Mouse (Mus musculus) hindbrain, postnatal 0 days (tissue): ENCODE measurements at regions not wholly inside any gene's neighbourhood (a gene's known extent, or its start where the extent isn't known, plus 50 kb on each side); places are given as distances from the start of the nearest gene placed in this dataset.
A peak's percentile ranks its signal among the peaks of the same experiment; 100 is the strongest.

Experiments used
- ATAC-seq: fragments of 200-750 bp; cut with Nextera tagmentation; 2 replicates; pipeline ENCODE4 v1.8.0; 2017; ENCODE audit warnings: mild to moderate bottlenecking, moderate TSS enrichment, moderate library complexity
- DNase-seq: peaks from one replicate; pipeline ENCODE4 v3.0.0-alpha.2; 2015; ENCODE audit warnings: low spot score
- H3K27ac ChIP-seq: fragments of 300-500 bp; sonication (generic); 2 replicates; pipeline ENCODE4 v1.5.1; 2014; ENCODE audit warnings: mild to moderate bottlenecking
- H3K27me3 ChIP-seq: fragments of 300-500 bp; sonication (generic); 2 replicates; pipeline ENCODE4 v1.6.1; 2014; ENCODE audit warnings: low read length, mixed read lengths; ENCODE audit not compliant: insufficient read depth
- H3K36me3 ChIP-seq: fragments of 300-500 bp; sonication (generic); 2 replicates; pipeline ENCODE4 v1.6.1; 2014; ENCODE audit warnings: low read length, mixed read lengths; ENCODE audit not compliant: insufficient read depth
- H3K4me1 ChIP-seq: fragments of 300-500 bp; sonication (generic); 2 replicates; pipeline ENCODE4 v1.6.1; 2014; ENCODE audit warnings: antibody characterized with exemption, low read length, mixed read lengths; ENCODE audit not compliant: insufficient read depth
- H3K4me2 ChIP-seq: fragments of 300-500 bp; sonication (generic); 2 replicates; pipeline ENCODE4 v1.6.1; 2014; ENCODE audit warnings: low read depth, mild to moderate bottlenecking, low read length, moderate library complexity, mixed read lengths
- H3K4me3 ChIP-seq: fragments of 300-500 bp; sonication (generic); 2 replicates; pipeline ENCODE4 v1.5.1; 2014; ENCODE audit warnings: low read length
- H3K9ac ChIP-seq: fragments of 300-500 bp; sonication (generic); replicated peaks from 2 replicates; pipeline ENCODE4 v1.6.1; 2014; ENCODE audit warnings: mild to moderate bottlenecking, low read length, moderate library complexity, mixed read lengths
- H3K9me3 ChIP-seq: fragments of 300-500 bp; sonication (generic); 2 replicates; pipeline ENCODE4 v1.6.1; 2016; ENCODE audit warnings: low read length, mixed read lengths
- CTCF ChIP-seq: IDR thresholded peaks from 2 replicates; pipeline ENCODE4 v1.5.1; 2016; ENCODE audit warnings: antibody characterized with exemption, control low read depth, low read depth
- WGBS: fragments of 180-500 bp; shearing (Covaris S2); extraction: QIAGEN DNeasy Blood & Tissue Kit; methylation state at CpG from one replicate; pipeline ENCODE4 v1.1.7; 2014; 5-methylcytosine and 5-hydroxymethylcytosine counted together

DNA sequence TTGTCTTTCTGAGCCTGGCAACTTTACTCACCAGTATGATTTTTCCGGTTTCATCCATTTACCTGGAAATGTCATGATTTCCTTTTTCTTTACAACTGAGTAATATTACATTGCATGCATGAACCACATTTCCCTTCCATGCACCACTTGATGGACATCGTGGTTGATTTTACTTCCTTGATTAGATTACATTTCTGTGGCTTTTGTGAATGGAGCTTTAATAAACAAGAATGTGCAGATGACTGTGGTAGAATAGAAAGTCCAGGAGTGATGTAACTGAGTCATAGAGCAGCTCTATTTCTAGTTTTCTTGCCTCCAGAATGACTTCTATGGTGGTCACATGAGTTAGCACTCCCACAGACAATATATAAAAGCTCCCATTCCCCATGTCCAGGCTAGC is 75.2 kb downstream of the Chst2 start:
- Histone ChIP-seq H3K36me3 (no peaks in the 10 kb centered on the region), H3K9ac (no peak overlapping the region), H3K9me3 (no peaks in the 10 kb centered on the region), H3K27me3 (no peaks in the 10 kb centered on the region), H3K27ac (no peak overlapping the region), H3K4me1 (no peaks in the 10 kb centered on the region), H3K4me2 (no peak overlapping the region), H3K4me3 (no peak overlapping the region)
- no peak for ATAC-seq
- no peak for TF ChIP-seq CTCF
- WGBS, result 88% methylated on average over 2 of the region's 2 CpGs
- no peak for DNase-seq

DNA sequence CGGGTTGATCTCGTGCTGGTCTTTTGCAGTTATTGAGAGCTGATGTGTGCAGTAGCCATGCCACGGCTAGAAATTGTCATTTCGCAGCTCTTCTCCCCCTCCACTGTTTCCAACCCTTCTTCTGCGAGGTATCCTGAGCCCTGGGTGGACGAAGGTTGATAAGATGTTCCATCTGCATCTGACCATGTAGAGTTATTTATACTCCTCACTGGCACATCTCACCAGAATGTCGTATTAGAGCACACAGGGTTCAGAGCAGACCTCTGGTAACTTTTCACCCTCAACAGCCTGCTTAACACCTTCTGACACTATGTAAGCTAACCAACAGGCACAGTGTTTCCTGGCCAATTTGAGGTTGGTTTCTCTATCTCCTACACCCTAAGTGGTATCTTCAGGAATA is 76.4 kb downstream of the Chst2 start:
- WGBS, result 90% methylated on average over 7 of the region's 7 CpGs
- no peak for TF ChIP-seq CTCF
- no peaks in the 10 kb centered on the region for H3K27me3 ChIP-seq
- no peaks in the 10 kb centered on the region for H3K36me3 ChIP-seq
- no peak overlapping the region for H3K4me2 ChIP-seq
- H3K27ac ChIP-seq, result no peak overlapping the region
- H3K9me3 ChIP-seq, result no peaks in the 10 kb centered on the region
- H3K4me1 ChIP-seq, result no peaks in the 10 kb centered on the region
- H3K9ac ChIP-seq, result no peak overlapping the region
- DNase-seq, result no peak
- H3K4me3 ChIP-seq, result no peak overlapping the region
- no peak for ATAC-seq

DNA sequence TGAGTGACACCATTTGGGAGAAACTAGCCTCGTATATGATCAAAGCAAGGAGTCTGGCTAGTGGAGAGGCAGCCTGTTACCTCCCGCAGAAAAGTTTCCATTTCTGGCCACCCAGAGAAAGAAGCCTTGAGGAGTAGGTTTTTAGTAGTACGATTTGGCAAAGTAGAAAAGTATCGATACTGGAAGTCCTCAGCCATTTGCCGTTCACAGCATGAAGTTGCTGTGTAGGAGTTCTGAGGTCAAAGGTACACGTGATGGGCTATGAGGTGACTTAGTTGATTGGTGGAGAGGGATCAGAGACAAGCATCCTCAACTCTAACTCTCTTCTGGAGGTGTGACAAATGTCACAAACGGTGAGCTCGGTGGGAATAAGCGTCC is 77.5 kb downstream of the Chst2 start:
- Histone ChIP-seq H3K4me1 (no peaks in the 10 kb centered on the region), H3K4me2 (no peak overlapping the region), H3K4me3 (no peak overlapping the region), H3K36me3 (no peaks in the 10 kb centered on the region), H3K9me3 (no peaks in the 10 kb centered on the region), H3K27ac (no peak overlapping the region), H3K9ac (no peak overlapping the region), H3K27me3 (no peaks in the 10 kb centered on the region)
- no peak for TF ChIP-seq CTCF
- WGBS, result 87% methylated on average over 9 of the region's 9 CpGs
- ATAC-seq (no peak), DNase-seq (no peak)

DNA sequence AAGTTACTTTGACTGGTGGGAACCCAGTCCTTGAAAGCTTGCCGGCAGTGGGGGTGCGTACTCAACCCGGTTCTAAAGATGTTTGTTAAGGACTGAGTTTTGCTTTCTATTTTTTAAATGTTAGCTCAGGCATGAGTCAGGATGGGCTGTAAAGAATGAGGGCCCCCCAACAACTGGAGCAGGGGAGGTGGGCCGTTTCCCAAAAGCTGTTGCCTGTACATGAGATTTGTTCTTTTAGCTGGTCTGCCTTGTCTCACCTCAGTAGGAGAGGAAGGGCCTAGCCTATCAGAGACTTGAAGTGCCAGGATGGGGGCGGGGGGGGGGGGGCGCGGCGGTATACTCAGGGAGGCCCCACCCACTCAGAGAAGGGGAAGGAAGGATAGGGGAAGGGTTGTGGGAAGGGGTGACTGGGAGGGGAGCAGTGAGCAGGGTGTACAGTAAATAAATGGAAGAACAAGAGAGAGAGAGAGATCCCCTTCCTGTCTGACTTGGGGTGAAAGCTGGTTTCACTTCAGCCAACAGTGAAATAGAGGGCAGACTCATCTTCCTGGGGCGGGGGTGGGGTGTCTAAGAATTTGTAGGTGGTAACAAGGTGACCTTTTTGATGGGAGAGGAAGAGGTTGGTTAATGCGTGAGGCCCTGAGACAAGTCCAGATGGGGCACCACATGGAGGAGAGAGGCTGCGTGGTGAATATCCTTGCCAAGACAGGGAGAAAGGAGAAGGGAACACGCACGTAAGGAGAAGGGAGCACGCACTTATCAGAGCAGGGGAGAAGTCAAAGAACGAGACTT is 78.1 kb downstream of the Chst2 start:
- Histone ChIP-seq H3K4me3 (no peak overlapping the region), H3K4me1 (no peaks in the 10 kb centered on the region), H3K27me3 (no peaks in the 10 kb centered on the region), H3K4me2 (no peak overlapping the region), H3K36me3 (no peaks in the 10 kb centered on the region), H3K27ac (no peak overlapping the region), H3K9me3 (no peaks in the 10 kb centered on the region), H3K9ac (no peak overlapping the region)
- ATAC-seq (no peak), DNase-seq (no peak)
- TF ChIP-seq CTCF, result no peak
- WGBS, result 80% methylated on average over 12 of the region's 15 CpGs

DNA sequence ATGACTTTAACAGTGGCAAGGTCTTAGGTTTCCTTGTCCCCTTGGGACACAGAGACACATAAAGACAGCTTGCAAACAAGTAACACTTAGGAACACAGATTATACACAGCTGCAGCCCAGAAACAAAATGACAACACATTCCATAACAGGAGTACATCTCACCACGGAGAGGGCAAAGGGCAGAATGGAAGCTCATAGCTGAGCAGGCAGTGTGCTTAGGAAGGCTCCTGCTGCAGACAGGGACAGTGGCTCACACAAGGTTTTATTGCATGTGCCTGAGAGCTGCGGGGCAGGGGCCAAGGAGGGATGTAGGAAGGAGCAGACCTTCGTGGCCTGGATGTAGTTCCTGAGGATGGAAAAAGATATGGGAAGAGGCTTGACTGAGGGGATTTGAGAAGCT is 78.8 kb downstream of the Chst2 start:
- Histone ChIP-seq H3K4me3 (no peak overlapping the region), H3K27ac (no peak overlapping the region), H3K27me3 (no peaks in the 10 kb centered on the region), H3K9me3 (no peaks in the 10 kb centered on the region), H3K36me3 (no peaks in the 10 kb centered on the region), H3K9ac (no peak overlapping the region), H3K4me2 (no peak overlapping the region), H3K4me1 (peaks cover 2% of the 10 kb centered on the region; the same call in 1 of the 2 replicates)
- no peak for TF ChIP-seq CTCF
- WGBS, result 50% methylated on average over 3 of the region's 3 CpGs
- no peak for DNase-seq
- ATAC-seq, result no peak

DNA sequence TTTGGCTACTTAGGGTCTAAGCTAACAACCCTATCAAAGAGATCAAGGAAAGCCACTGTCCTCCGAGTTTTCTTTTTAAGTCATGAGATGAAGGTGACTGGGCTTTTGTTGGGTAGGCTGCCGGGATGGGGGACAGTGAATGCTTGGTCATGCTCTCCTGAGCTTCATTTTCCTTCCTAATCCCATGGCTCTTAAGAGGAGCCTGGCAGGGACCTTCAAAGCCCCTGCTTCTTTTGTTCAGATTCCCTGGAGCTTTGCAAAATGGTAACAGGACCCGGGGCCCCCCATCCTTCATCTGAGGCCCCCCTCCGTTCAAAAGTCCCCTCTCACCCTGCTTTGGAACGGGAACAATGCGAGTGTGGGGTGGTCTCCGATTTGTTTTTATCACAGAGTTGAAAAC is 82.9 kb downstream of the Chst2 start:
- no peak for DNase-seq
- WGBS, result 25% methylated on average over 7 of the region's 7 CpGs
- no peak for ATAC-seq

DNA sequence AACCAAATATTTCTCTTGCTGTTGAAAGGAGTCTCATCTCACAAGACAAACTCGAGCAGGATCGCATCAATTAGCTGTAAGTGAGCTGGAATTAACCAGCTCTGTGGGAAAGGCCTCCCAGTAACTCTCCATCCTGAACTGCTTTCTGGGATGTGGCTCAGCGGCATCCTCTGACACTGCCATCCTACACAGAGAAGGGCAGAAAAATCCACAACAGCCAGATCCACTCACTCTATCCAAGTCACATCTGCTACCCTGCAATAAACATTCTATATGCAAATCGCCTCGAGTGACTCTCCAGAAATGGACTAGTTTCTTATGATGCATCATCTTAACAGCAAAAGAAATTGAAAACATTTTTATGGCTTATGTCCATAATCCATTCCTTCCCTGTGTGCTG is 83.6 kb downstream of the Chst2 start:
- Histone ChIP-seq H3K27me3 (no peaks in the 10 kb centered on the region), H3K4me3 (no peak overlapping the region), H3K27ac (no peak overlapping the region), H3K4me2 (no peak overlapping the region), H3K9ac (no peak overlapping the region), H3K36me3 (no peaks in the 10 kb centered on the region), H3K4me1 (peaks cover 5% of the 10 kb centered on the region; the same call in 1 of the 2 replicates), H3K9me3 (no peaks in the 10 kb centered on the region)
- DNase-seq (peak; percentile 10), ATAC-seq (peak; percentile 55; the same call in 1 of the 2 replicates)
- 44% methylated on average over 5 of the region's 5 CpGs for WGBS
- no peak for TF ChIP-seq CTCF

More for the DNA sequence above, 82.9 kb downstream of the Chst2 start:
- no peaks in the 10 kb centered on the region for H3K36me3 ChIP-seq
- peaks cover 5% of the 10 kb centered on the region; the same call in 1 of the 2 replicates for H3K4me1 ChIP-seq
- no peak overlapping the region for H3K9ac ChIP-seq
- H3K4me2 ChIP-seq, result no peak overlapping the region
- no peak for TF ChIP-seq CTCF
- H3K27ac ChIP-seq, result no peak overlapping the region
- no peaks in the 10 kb centered on the region for H3K9me3 ChIP-seq
- H3K27me3 ChIP-seq, result no peaks in the 10 kb centered on the region
- H3K4me3 ChIP-seq, result no peak overlapping the region
